Mouse (Mus musculus) CD8-positive naive resting alpha-beta T cell, adult 2 months (primary cell): ENCODE measurements around the gene Poln.

Source experiments
- DNase-seq, 2 experiments: peaks; one replicate each; pipeline ENCODE4 v3.0.0; 2022; ENCODE audit warnings: low read depth in 2 of 2, low spot score in 2 of 2

Poln gene

GRCm38 (mm10) chr5:34124131-34124530, 45.1 kb downstream of the Poln start:
- no peak for DNase-seq

- DNase-seq = no peak
These were observed 50.0 kb downstream of the Poln start for GRCm38 (mm10) chr5:34119121-34119856.

GRCm38 (mm10) chr5:34105681-34106080, 63.6 kb downstream of the Poln start:
- no peak for DNase-seq

- DNase-seq = peak; percentile 12 to 51
These were observed 71.9 kb downstream of the Poln start for GRCm38 (mm10) chr5:34097333-34097732.

GRCm38 (mm10) chr5:34093021-34093420, 76.2 kb downstream of the Poln start:
- DNase-seq = no peak

GRCm38 (mm10) chr5:34032520-34032919, 136.7 kb downstream of the Poln start:
- no peak for DNase-seq

- DNase-seq = no peak
These were observed 138.2 kb downstream of the Poln start for GRCm38 (mm10) chr5:34031022-34031421.

- DNase-seq = no peak
These were observed 139.1 kb downstream of the Poln start for GRCm38 (mm10) chr5:34030101-34030500.

- DNase-seq = no peak
These were observed 150.3 kb downstream of the Poln start for GRCm38 (mm10) chr5:34018968-34019367.

- no peak for DNase-seq
These were observed 154.6 kb downstream of the Poln start for GRCm38 (mm10) chr5:34014652-34015051.

GRCm38 (mm10) chr5:34007392-34007941, 161.8 kb downstream of the Poln start:
- no peak for DNase-seq

- no peak for DNase-seq
These were observed 162.4 kb downstream of the Poln start for GRCm38 (mm10) chr5:34006832-34007231.

GRCm38 (mm10) chr5:34004618-34005017, 164.6 kb downstream of the Poln start:
- no peak for DNase-seq

- DNase-seq = no peak
These were observed 166.6 kb downstream of the Poln start for GRCm38 (mm10) chr5:34002636-34003035.

GRCm38 (mm10) chr5:34001401-34001800, 167.8 kb downstream of the Poln start:
- DNase-seq = no peak

GRCm38 (mm10) chr5:34000809-34001208, 168.4 kb downstream of the Poln start:
- no peak for DNase-seq

- DNase-seq = no peak
These were observed 169.7 kb downstream of the Poln start for GRCm38 (mm10) chr5:33999466-34000090.

GRCm38 (mm10) chr5:33998505-33998877, 170.8 kb downstream of the Poln start:
- DNase-seq = no peak

GRCm38 (mm10) chr5:33997829-33998504, 171.3 kb downstream of the Poln start:
- DNase-seq = no peak

GRCm38 (mm10) chr5:33997051-33997741, 172.1 kb downstream of the Poln start:
- DNase-seq = no peak

- DNase-seq = no peak
These were observed 172.6 kb downstream of the Poln start for GRCm38 (mm10) chr5:33996694-33997045.
